Mouse (Mus musculus) heart, embryonic 16.5 days (tissue): Measurements from ENCODE around the gene Kirrel3. TPM values are rescaled to one million over a fixed set of nuclear protein-coding genes. Genes with fewer than 3 reads are reported as not detected.

Experiments used
- ATAC-seq: fragments of 200-750 bp; cut with Nextera tagmentation; replicated peaks from 2 replicates; pipeline ENCODE4 v1.8.0; 2017; ENCODE audit warnings: moderate number of reproducible peaks; ENCODE audit not compliant: insufficient read depth, low FRiP score; ENCODE audit errors: extremely low read depth
- H3K27ac ChIP-seq: fragments of 300-500 bp; sonication (generic); 2 replicates; pipeline ENCODE4 v1.5.1; 2014; ENCODE audit warnings: mild to moderate bottlenecking, low read length, control low read depth, moderate library complexity
- H3K27me3 ChIP-seq: fragments of 300-500 bp; sonication (generic); 2 replicates; pipeline ENCODE4 v1.6.1; 2014; ENCODE audit warnings: low read length, mixed read lengths; ENCODE audit not compliant: control insufficient read depth, insufficient read depth
- H3K36me3 ChIP-seq: fragments of 300-500 bp; sonication (generic); 2 replicates; pipeline ENCODE4 v1.6.1; 2014; ENCODE audit not compliant: control insufficient read depth, insufficient read depth
- H3K4me1 ChIP-seq: fragments of 300-500 bp; sonication (generic); 2 replicates; pipeline ENCODE4 v1.6.1; 2014; ENCODE audit warnings: low read length, mixed read lengths; ENCODE audit not compliant: control insufficient read depth, insufficient read depth
- H3K4me2 ChIP-seq: fragments of 300-500 bp; sonication (generic); 2 replicates; pipeline ENCODE4 v1.6.1; 2014; ENCODE audit warnings: low read depth, mild to moderate bottlenecking, control low read depth, low read length
- H3K4me3 ChIP-seq: fragments of 300-500 bp; sonication (generic); 2 replicates; pipeline ENCODE4 v1.5.1; 2014; ENCODE audit warnings: mild to moderate bottlenecking, control low read depth, low read length
- H3K9ac ChIP-seq: fragments of 300-500 bp; sonication (generic); 2 replicates; pipeline ENCODE4 v1.6.1; 2014; ENCODE audit warnings: low read length, control low read depth
- H3K9me3 ChIP-seq: fragments of 300-500 bp; sonication (generic); replicated peaks from 2 replicates; pipeline ENCODE4 v1.6.1; 2016; ENCODE audit warnings: low read length; ENCODE audit not compliant: control insufficient read depth
- WGBS: fragments of 180-500 bp; shearing (Covaris S2); extraction: QIAGEN DNeasy Blood & Tissue Kit; methylation state at CpG from one replicate; pipeline ENCODE4 v1.1.7; 2014; 5-methylcytosine and 5-hydroxymethylcytosine counted together
- polyA plus RNA-seq: library from polyadenylated mRNA; unstranded; fragments of >200 nt; fragmentation: Nextera tagmentation; extraction: Ambion mirVana; gene quantifications from 2 replicates; pipeline ENCODE4 v1.2.1, GENCODE M21; 2015

Gene Kirrel3
- polyA plus RNA-seq, 1 experiment from 2014 or later: 1.6 TPM

DNA sequence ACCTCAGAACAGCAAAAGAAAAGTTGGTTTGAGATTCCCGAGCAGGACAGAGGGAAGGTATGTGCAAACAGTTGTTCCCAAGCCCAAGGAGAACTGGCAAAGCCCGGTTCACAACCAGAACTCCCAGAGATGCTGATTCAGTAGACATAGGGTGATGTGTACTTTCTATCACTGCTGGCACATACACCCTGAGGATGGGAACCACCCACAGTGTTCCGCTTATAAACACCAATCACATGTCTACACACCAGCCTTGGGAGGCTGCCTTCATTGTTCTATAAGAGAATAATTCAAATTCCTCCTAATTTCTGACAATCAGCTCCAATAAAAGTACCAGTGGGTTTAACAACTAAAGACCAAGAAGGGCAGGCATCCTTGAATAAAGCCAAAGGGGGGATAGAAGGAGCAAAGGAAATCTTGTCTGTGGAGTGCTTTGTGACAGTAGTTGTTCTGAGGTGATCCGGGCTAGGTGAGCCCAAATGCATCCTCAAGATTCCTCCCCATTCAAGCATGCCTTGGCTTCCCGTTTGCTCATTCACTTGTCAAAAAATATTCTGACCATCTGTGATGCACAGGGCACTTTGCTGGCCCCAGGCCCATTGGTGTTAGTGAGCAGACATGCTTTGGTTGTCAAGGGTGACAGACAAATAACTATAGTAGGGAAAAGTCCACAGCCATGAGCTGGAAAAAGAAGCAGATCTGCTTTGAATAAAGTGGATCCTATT, 266.5 kb downstream of the Kirrel3 start:
- H3K27me3 ChIP-seq: no peaks in the 10 kb centered on the region

DNA sequence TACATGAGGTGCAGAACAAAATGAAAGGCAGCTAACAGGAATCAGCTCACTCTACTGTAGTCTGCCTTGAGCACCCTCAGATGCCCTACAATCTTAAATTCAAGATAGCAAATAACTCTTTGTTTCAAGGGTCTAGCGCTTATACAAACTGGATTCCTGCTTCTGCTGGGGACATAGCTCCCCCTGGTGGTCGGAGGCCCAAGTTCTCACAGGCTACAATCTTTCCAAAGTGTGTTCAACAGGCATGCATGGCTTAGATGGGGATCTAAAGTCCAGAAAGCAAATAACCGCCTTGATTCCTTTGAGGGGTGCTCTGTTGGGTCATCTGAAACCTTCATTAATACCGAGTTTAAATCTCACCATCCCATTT, 267.1 kb downstream of the Kirrel3 start:
- H3K4me1 ChIP-seq: peaks cover 26% of the 10 kb centered on the region
- no peak overlapping the region for H3K27ac ChIP-seq
- H3K9me3 ChIP-seq: no peaks in the 10 kb centered on the region
- no peaks in the 10 kb centered on the region for H3K36me3 ChIP-seq
- 17% methylated on average over 4 of the region's 4 CpGs for WGBS
- H3K27me3 ChIP-seq: no peaks in the 10 kb centered on the region
- ATAC-seq: no peak
- no peak overlapping the region for H3K9ac ChIP-seq
- no peak overlapping the region for H3K4me3 ChIP-seq
- H3K4me2 ChIP-seq: no peak overlapping the region

More for the DNA sequence above, 266.5 kb downstream of the Kirrel3 start:
- H3K4me1 ChIP-seq: peaks cover 26% of the 10 kb centered on the region
- no peak overlapping the region for H3K27ac ChIP-seq
- ATAC-seq: no peak
- no peak overlapping the region for H3K9ac ChIP-seq
- WGBS: 76% methylated on average over 5 of the region's 5 CpGs
- no peaks in the 10 kb centered on the region for H3K9me3 ChIP-seq
- no peak overlapping the region for H3K4me3 ChIP-seq
- no peak overlapping the region for H3K4me2 ChIP-seq
- H3K36me3 ChIP-seq: no peaks in the 10 kb centered on the region

DNA sequence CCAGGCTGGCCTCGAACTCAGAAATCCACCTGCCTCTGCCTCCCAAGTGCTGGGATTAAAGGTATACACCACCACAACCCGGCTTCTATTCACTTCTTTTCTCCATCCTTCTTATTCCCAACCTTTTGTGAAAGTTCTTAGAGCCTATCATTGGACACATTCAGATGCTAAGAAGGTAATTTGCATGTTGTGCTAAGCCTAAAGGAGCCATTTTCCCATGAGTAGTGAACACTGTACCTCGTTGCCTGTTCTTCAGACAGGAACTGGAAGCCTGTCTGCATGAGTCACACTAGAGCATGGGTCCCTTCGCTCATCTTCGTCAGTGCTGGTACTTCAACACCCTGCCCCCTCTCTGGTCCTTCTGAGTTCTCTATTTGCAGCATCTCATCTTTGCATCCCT, 268.2 kb downstream of the Kirrel3 start:
- H3K27ac ChIP-seq: no peak overlapping the region
- H3K9me3 ChIP-seq: no peaks in the 10 kb centered on the region
- ATAC-seq: no peak
- peaks cover 22% of the 10 kb centered on the region for H3K4me1 ChIP-seq
- no peak overlapping the region for H3K4me3 ChIP-seq
- no peak overlapping the region for H3K9ac ChIP-seq
- no peaks in the 10 kb centered on the region for H3K27me3 ChIP-seq
- 66% methylated on average over 5 of the region's 5 CpGs for WGBS
- H3K36me3 ChIP-seq: no peaks in the 10 kb centered on the region
- H3K4me2 ChIP-seq: no peak overlapping the region

DNA sequence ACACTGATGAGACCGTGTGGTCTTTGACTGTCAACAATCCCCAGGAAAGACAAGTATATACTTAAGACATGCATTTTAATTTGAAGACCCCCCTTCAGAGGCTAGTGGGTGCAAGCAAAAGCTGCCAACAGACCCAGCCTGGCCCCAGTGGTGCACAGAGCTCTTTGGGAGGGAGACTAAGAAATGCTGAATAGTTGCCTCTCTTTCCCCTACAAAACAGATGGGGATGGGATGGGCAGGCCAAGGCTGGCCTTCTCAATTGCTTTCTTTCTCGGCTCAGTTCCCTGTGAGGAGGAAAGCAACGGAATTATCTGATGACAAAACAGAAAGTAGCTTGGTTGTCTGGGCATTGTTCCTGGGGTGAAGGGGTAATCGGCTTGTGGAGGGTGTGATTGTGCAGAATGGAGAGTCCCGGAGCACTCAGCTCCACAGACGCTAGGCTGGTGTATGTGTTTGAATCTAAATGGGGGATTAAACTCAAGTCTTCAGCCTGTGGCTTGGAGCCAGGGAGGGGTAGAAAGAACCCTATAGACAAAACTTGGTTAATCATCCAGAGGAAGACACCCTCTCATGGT, 268.9 kb downstream of the Kirrel3 start:
- Histone ChIP-seq H3K4me2 (no peak overlapping the region), H3K9ac (no peak overlapping the region), H3K27me3 (no peaks in the 10 kb centered on the region), H3K27ac (no peak overlapping the region), H3K36me3 (no peaks in the 10 kb centered on the region), H3K4me1 (peaks cover 15% of the 10 kb centered on the region), H3K4me3 (no peak overlapping the region), H3K9me3 (no peaks in the 10 kb centered on the region)
- ATAC-seq: no peak
- 65% methylated on average over 6 of the region's 6 CpGs for WGBS

DNA sequence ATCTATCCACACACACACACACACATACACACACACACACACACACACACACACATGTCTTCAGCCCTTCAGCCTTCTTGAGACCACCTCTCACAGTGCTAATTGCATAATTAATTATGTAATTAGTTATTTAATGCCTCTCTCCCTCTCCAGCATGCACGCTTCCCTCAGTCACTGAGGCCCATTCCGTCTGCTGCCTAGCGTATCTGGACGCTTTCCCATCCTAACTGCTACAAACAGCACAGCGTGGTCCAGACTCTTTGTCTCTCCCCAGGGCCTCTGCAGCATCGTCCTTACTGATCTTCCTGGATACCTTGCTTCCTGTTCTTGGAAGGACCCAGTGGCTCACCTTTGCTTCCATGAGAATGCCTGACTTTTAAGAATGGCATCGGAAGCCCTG, 270.4 kb downstream of the Kirrel3 start:
- no peak for ATAC-seq
- Histone ChIP-seq H3K4me1 (0 out of 2 replicates have a peak, but pooled peaks cover under 1% of the 10 kb centered on the region), H3K9me3 (no peaks in the 10 kb centered on the region), H3K36me3 (no peaks in the 10 kb centered on the region), H3K9ac (no peak overlapping the region), H3K4me3 (no peak overlapping the region), H3K4me2 (no peak overlapping the region), H3K27me3 (no peaks in the 10 kb centered on the region), H3K27ac (no peak overlapping the region)
- WGBS: 86% methylated on average over 7 of the region's 7 CpGs

DNA sequence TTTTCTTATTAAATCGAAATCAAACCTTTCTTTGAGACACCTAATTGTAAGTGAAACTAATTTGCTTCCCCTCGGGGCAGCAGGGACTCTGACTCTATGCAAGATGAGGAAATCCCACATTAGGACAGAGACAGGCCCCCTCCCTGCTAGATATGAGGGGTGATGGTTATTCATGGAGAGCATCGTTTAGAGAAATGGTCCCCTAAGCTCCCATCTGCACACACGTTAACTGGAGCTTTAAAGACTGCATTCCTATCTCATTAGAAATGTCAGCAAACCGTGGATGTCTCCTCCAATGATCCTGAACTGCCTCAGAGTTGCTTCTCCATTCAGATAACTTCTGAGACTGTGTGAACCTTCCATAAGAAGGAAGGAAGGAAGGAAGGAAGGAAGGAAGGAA, 273.2 kb downstream of the Kirrel3 start:
- Histone ChIP-seq H3K9me3 (no peaks in the 10 kb centered on the region), H3K4me3 (no peak overlapping the region), H3K4me2 (no peak overlapping the region), H3K9ac (no peak overlapping the region), H3K27me3 (no peaks in the 10 kb centered on the region), H3K4me1 (no peaks in the 10 kb centered on the region), H3K27ac (no peak overlapping the region), H3K36me3 (no peaks in the 10 kb centered on the region)
- ATAC-seq: no peak
- 48% methylated on average over 5 of the region's 5 CpGs for WGBS

DNA sequence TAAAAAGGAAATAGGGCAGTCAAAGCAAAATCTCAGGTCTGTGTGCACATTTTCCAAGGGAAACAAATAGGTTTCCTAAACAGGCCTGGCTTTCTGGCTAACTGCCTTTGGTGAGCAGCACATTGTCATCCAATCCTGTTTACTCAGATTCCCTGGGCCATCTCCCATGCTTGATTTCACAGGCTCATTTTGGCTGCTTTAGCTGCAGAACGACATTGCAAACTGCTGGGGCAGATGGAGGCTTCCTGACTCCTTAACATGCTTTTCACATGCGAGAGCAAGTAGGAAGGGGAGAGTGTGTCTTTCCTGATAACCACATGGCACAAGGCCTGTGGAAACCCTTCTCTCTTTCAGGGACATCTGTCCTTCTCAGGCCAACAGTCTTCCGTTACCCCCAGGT, 274.8 kb downstream of the Kirrel3 start:
- no peak for ATAC-seq
- Histone ChIP-seq H3K4me3 (no peak overlapping the region), H3K36me3 (no peaks in the 10 kb centered on the region), H3K4me1 (no peaks in the 10 kb centered on the region), H3K4me2 (no peak overlapping the region), H3K27ac (no peak overlapping the region), H3K9me3 (no peaks in the 10 kb centered on the region), H3K9ac (no peak overlapping the region), H3K27me3 (no peaks in the 10 kb centered on the region)
- WGBS: 62% methylated on average over 3 of the region's 3 CpGs

DNA sequence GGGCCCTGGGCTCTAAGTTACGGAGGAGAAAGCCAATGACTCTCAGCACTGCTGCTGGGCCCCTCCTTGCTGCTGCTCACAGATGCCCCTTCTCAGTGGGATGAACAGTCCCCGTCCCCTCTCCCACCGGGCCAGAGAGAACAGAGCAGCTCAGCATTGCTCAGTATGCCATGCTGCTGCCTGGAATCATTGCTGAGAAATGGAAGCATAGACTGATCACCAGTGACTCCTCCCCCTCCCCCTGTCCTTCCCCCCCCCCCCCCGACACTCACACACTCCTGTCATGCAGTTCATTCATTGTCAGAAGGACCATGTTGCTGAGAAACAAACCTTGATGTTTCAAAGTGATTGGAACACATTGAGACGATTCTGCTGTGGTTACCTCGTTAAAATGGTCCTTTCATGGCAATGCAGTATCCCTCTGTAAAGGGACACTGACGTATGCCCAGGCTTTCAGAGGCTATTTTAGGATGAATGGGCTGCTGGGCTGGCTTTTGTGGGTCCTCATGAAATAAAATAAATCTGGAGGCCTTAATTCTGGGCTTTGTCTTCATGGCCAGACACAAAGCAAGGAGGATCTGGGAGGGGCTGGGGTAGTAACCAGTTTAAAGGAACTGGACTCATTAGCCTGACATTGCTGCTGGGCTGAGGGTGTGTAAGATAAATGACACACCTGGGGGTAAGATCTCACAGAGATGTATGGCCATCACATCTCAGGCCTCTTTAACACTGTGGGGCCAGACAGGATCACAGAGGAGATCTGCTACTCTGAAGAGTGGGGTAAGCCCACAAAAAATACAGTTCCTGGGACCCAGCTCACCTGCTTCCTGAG, 281.3 kb downstream of the Kirrel3 start:
- 55% methylated on average over 7 of the region's 7 CpGs for WGBS
- Histone ChIP-seq H3K4me1 (no peaks in the 10 kb centered on the region), H3K36me3 (no peaks in the 10 kb centered on the region), H3K27me3 (no peaks in the 10 kb centered on the region), H3K9me3 (peaks cover 10% of the 10 kb centered on the region), H3K9ac (no peak overlapping the region), H3K4me2 (no peak overlapping the region), H3K4me3 (no peak overlapping the region), H3K27ac (no peak overlapping the region)
- ATAC-seq: no peak

DNA sequence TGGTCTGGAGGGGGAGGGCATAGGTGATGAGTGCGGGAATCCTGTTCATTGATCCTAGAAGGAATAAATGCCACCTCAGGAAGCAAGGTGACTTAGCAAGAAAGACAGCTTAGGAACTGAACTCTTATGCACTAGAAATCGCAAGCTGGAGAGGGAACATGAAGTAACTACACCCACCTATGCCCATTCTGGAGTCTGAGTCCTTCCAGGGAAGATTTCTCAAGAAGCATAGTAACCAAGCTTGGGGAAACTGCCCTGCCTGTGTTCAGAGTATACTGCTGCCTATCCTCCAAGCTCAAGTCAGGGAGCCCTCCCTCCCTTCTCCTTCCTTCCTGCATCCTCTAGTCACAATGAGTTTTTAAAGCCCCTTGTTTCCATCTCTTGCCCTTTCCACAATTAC, 283.3 kb downstream of the Kirrel3 start:
- Histone ChIP-seq H3K9ac (no peak overlapping the region), H3K4me1 (no peaks in the 10 kb centered on the region), H3K4me3 (no peak overlapping the region), H3K36me3 (no peaks in the 10 kb centered on the region), H3K27me3 (no peaks in the 10 kb centered on the region), H3K27ac (no peak overlapping the region), H3K9me3 (peaks cover 10% of the 10 kb centered on the region), H3K4me2 (no peak overlapping the region)
- 85% methylated on average over 2 of the region's 2 CpGs for WGBS
- ATAC-seq: no peak
